Mouse (Mus musculus) cerebellum, adult 2 months (tissue): ENCODE measurements around the gene Arap2.

Source experiments
- CTCF ChIP-seq: fragments of 200-500 bp; IDR thresholded peaks from 2 replicates; pipeline ENCODE4 v1.5.1; 2011; ENCODE audit warnings: low read depth, mild to moderate bottlenecking, control low read depth, low read length, moderate library complexity, borderline replicate concordance; ENCODE audit not compliant: insufficient read depth
- POLR2A ChIP-seq: fragments of 200-500 bp; IDR thresholded peaks from 2 replicates; pipeline ENCODE4 v1.6.1; 2011; ENCODE audit warnings: low read length, control low read depth, borderline replicate concordance; ENCODE audit not compliant: insufficient read depth

DNA sequence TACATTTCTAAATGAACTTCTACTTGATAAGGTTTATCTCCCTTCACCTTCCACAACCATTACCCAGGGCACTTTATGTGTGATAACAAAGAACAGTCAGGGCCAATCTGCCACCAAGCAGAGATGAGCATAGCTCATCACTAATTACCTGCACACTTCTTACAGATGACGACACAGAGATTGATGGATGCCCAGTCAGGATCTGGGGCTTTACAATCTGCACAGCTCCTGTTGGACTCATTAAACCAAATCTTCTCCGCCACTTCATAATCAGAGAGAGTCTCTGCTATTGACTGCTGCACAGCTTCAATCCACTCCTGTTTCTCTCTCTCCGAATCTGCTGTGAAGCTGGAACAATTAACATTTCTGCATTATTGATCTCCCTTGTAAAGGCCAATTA lies 82.8 kb downstream of the Arap2 start:
- no peak for TF ChIP-seq CTCF
- no peak for TF ChIP-seq POLR2A
